Mouse (Mus musculus): ENCODE data around the gene Zfp691.

The Zfp691 gene

GRCm38 (mm10) chr4:119120095-119120494 lies 53.9 kb downstream of the Zfp691 start:
- DNase-seq = no peak
